Mouse (Mus musculus): ENCODE measurements at regions not wholly inside any gene's neighbourhood (a gene's known extent, or its start where the extent isn't known, plus 50 kb on each side); places are given as distances from the start of the nearest gene placed in this dataset.

GRCm38 (mm10) chr13:54887366-54887921 lies 61.8 kb upstream of the Unc5a start:
- CTCF ChIA-PET: interaction anchor here in 2 of 4 experiments (1.3 to 1.8 kb wide), 3 partner anchors 82 to 96 kb away, joined by 4 to 5 read pairs (median 5); no protein-coding TSS in a partner anchor
- POLR2A ChIA-PET: interaction anchor here in 1 of 4 experiments (0.6 to 1.0 kb wide), 2 partner anchors 25 to 103 kb away, joined by 3 to 4 read pairs; no protein-coding TSS in a partner anchor

GRCm38 (mm10) chr13:54888021-54888420 lies 61.2 kb upstream of the Unc5a start:
- ChIA-PET POLR2A (interaction anchor here in 1 of 4 experiments (0.6 to 0.8 kb wide), 2 partner anchors 64 to 103 kb away, joined by 3 read pairs; no protein-coding TSS in a partner anchor), CTCF (interaction anchor here in 3 of 4 experiments (0.6 to 3.3 kb wide), 6 partner anchors 14 to 95 kb away, joined by 3 to 35 read pairs (median 4); no protein-coding TSS in a partner anchor)

- ChIA-PET CTCF (interaction anchor here (0.5 to 3.7 kb wide), 22 partner anchors 22 to 616 kb away, joined by 3 to 35 read pairs (median 4); no protein-coding TSS in a partner anchor), POLR2A (interaction anchor here in 3 of 4 experiments (0.9 to 2.2 kb wide), 8 partner anchors 12 to 97 kb away, joined by 3 to 7 read pairs (median 4); no protein-coding TSS in a partner anchor)
Observed at GRCm38 (mm10) chr13:54889684-54890399, 59.4 kb upstream of the Unc5a start.

GRCm38 (mm10) chr13:54892572-54892971 lies 56.6 kb upstream of the Unc5a start:
- ChIA-PET CTCF (interaction anchor here (0.7 to 3.7 kb wide), 8 partner anchors 18 to 98 kb away, joined by 3 to 22 read pairs (median 8); no protein-coding TSS in a partner anchor), POLR2A (interaction anchor here in 3 of 4 experiments (0.9 to 1.3 kb wide), 5 partner anchors 21 to 280 kb away, joined by 3 read pairs; no protein-coding TSS in a partner anchor)

- CTCF ChIA-PET: interaction anchor here in 3 of 4 experiments (0.6 to 2.7 kb wide), 6 partner anchors 88 to 252 kb away, joined by 3 to 16 read pairs (median 3); no protein-coding TSS in a partner anchor
- POLR2A ChIA-PET: interaction anchor here in 1 of 4 experiments (1.0 kb wide), 1 partner anchor 94 kb away, joined by 3 read pairs; no protein-coding TSS in a partner anchor
Observed at GRCm38 (mm10) chr13:54893651-54894050, 55.6 kb upstream of the Unc5a start.

- POLR2A ChIA-PET: interaction anchor here in 2 of 4 experiments (0.6 to 1.9 kb wide), 2 partner anchors 18 to 133 kb away, joined by 3 to 7 read pairs; no protein-coding TSS in a partner anchor
- CTCF ChIA-PET: interaction anchor here in 1 of 4 experiments (1.1 kb wide), 1 partner anchor 104 kb away, joined by 3 read pairs; no protein-coding TSS in a partner anchor
Observed at GRCm38 (mm10) chr13:54895981-54896380, 53.2 kb upstream of the Unc5a start.
